Mouse (Mus musculus): ENCODE results near the gene Gsg1l. TPM values are rescaled to one million over a fixed set of nuclear protein-coding genes. Genes with fewer than 3 reads are reported as not detected.

Gsg1l gene
- polyA plus RNA-seq, 1 experiment from 2014 or later, result 1.1 TPM

GRCm38 (mm10) chr7:126076935-126077334, 5.3 kb downstream of the Gsg1l start:
- Histone ChIP-seq H3K4me3 (replicated peaks) (no peak overlapping the region), H3K4me1 (peaks cover 10% of the 10 kb centered on the region), H3K9ac (no peak overlapping the region), H3K9me3 (replicated peaks) (no peaks in the 10 kb centered on the region), H3K4me2 (no peak overlapping the region), H3K36me3 (no peaks in the 10 kb centered on the region), H3K27me3 (peaks cover 30% of the 10 kb centered on the region), H3K27ac (no peak overlapping the region)
- ATAC-seq (replicated peaks; ENCODE audit: low FRiP score), result no peak
- WGBS, result 100% methylated on average over 1 of the region's 1 CpGs

DNA sequence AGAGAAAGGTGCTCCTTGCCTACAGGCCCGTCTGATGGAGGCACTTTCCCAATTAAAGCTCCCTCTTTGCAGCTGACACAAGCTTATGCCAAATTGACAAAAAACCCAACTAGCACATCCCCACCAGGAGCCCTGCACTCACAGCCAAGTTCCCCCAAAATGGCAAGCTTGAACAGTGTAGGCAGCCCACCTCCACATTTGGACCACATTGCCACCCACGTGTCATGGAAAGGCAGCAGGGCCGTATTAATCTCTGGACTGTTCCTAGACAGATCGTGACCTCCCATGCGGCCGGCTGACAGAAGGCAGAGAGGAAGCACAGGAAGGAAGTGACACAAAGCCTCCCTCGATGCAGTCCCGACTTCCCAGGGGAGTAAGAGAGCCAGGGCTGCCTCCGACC, 7.2 kb downstream of the Gsg1l start:
- Histone ChIP-seq H3K4me1 (no peaks in the 10 kb centered on the region), H3K27me3 (peaks cover 12% of the 10 kb centered on the region), H3K4me2 (no peak overlapping the region), H3K4me3 (replicated peaks) (no peak overlapping the region), H3K9ac (no peak overlapping the region), H3K9me3 (replicated peaks) (no peaks in the 10 kb centered on the region), H3K36me3 (no peaks in the 10 kb centered on the region), H3K27ac (no peak overlapping the region)
- no peak for ATAC-seq (replicated peaks; ENCODE audit: low FRiP score)
- 47% methylated on average over 9 of the region's 9 CpGs for WGBS

GRCm38 (mm10) chr7:126070321-126070720, 11.9 kb downstream of the Gsg1l start:
- no peaks in the 10 kb centered on the region for H3K36me3 ChIP-seq
- no peaks in the 10 kb centered on the region; the same call in 1 of the 2 replicates for H3K27me3 ChIP-seq
- ATAC-seq (replicated peaks; ENCODE audit: low FRiP score), result no peak
- H3K9me3 ChIP-seq (replicated peaks), result no peaks in the 10 kb centered on the region
- H3K4me3 ChIP-seq (replicated peaks), result no peak overlapping the region
- no peaks in the 10 kb centered on the region for H3K4me1 ChIP-seq
- 85% methylated on average over 4 of the region's 4 CpGs for WGBS
- H3K4me2 ChIP-seq, result no peak overlapping the region
- H3K9ac ChIP-seq, result no peak overlapping the region
- no peak overlapping the region for H3K27ac ChIP-seq

DNA sequence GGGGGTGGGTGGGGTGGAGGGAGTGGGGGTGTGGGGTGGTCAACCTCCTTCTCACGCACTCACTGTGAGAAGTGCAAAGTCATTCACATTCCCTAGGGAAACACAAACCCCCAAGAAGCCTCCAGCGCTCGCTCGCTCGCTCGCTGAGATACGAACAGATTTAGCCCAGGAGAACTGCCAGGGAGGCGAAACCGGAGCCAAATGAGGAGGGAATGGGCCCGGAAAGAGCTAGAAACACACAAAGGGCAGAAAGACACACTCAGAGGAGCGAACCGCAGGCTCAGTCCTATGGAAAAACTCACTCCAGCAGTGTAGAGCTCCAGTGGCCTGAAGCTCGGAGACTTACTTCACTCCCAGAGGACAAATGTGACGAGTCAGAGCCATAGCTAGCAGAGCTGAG, 15.4 kb downstream of the Gsg1l start:
- Histone ChIP-seq H3K4me1 (no peaks in the 10 kb centered on the region), H3K27ac (no peak overlapping the region), H3K4me3 (replicated peaks) (no peak overlapping the region), H3K36me3 (no peaks in the 10 kb centered on the region), H3K27me3 (no peaks in the 10 kb centered on the region; the same call in 1 of the 2 replicates), H3K9ac (no peak overlapping the region), H3K9me3 (replicated peaks) (no peaks in the 10 kb centered on the region), H3K4me2 (no peak overlapping the region)
- no peak for ATAC-seq (replicated peaks; ENCODE audit: low FRiP score)
- 40% methylated on average over 14 of the region's 14 CpGs for WGBS

DNA sequence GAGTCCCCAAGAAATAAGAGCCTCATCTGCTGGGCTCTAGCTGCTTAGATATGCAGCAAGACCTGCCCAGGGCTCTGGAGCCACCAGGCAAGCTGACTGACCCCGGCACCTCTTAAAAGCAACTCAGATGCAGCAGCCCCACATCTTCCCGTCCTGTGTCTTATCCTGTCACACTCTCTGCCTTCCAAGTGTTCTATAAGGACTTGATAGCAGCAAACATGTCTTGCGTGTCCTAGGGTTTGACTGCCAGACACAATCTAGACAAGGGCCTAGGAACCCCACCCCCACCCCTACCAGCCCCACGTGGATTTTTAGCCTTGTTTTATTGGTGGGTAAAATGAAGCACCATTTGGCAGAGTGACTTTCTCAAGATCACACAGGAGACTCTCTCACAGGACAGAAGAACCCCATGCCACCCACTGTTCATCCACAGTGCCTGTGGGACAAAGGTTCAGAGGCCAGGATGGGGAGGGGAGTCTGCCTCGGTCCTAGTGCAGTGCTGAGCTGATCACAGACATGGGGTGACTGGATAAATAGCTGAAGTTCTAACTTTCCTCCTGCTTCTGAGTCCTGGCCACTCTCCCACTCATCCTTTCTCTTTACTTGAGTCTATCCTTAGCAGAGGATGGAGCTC, 16.9 kb downstream of the Gsg1l start:
- Histone ChIP-seq H3K4me3 (replicated peaks) (no peak overlapping the region), H3K4me2 (no peak overlapping the region), H3K9me3 (replicated peaks) (no peaks in the 10 kb centered on the region), H3K36me3 (no peaks in the 10 kb centered on the region), H3K27ac (no peak overlapping the region), H3K27me3 (peaks cover 5% of the 10 kb centered on the region; the same call in 1 of the 2 replicates), H3K9ac (no peak overlapping the region), H3K4me1 (no peaks in the 10 kb centered on the region)
- no peak for ATAC-seq (replicated peaks; ENCODE audit: low FRiP score)
- WGBS, result 53% methylated on average over 5 of the region's 5 CpGs

- WGBS, result 79% methylated on average over 4 of the region's 4 CpGs
- no peak overlapping the region for H3K9ac ChIP-seq
- peaks cover 10% of the 10 kb centered on the region; the same call in 1 of the 2 replicates for H3K27me3 ChIP-seq
- ATAC-seq (replicated peaks; ENCODE audit: low FRiP score), result no peak
- H3K4me2 ChIP-seq, result no peak overlapping the region
- no peaks in the 10 kb centered on the region for H3K36me3 ChIP-seq
- peaks cover 11% of the 10 kb centered on the region for H3K4me1 ChIP-seq
- no peak overlapping the region for H3K27ac ChIP-seq
- no peaks in the 10 kb centered on the region for H3K9me3 ChIP-seq (replicated peaks)
- H3K4me3 ChIP-seq (replicated peaks), result no peak overlapping the region
Observed at GRCm38 (mm10) chr7:126062228-126062627, 20.0 kb downstream of the Gsg1l start.

DNA sequence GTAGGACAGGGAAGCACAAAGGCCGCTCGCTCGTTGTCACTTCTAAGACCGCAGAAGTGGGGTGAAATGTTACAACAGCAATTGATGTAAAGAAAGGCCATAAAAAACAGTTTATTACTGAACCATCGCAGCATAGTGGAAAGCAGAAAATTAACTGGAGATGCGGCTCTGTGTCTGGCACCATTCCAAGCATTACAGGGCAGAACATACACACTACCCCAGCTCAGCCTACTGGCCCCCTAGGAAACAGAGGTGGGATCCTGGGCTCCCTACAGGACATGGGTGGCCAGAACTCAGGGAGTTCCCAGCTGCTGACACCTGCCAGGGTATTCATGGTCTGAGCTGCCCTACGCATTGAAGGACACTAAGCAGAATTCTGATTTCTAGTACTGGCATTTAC, 23.3 kb downstream of the Gsg1l start:
- peaks cover 12% of the 10 kb centered on the region for H3K4me1 ChIP-seq
- no peaks in the 10 kb centered on the region for H3K9me3 ChIP-seq (replicated peaks)
- H3K9ac ChIP-seq, result no peak overlapping the region
- 34% methylated on average over 7 of the region's 7 CpGs for WGBS
- ATAC-seq (replicated peaks; ENCODE audit: low FRiP score), result peak; percentile 43; the same call in 1 of the 2 replicates
- H3K36me3 ChIP-seq, result no peaks in the 10 kb centered on the region
- H3K27ac ChIP-seq, result no peak overlapping the region
- H3K4me3 ChIP-seq (replicated peaks), result no peak overlapping the region
- H3K4me2 ChIP-seq, result no peak overlapping the region
- H3K27me3 ChIP-seq, result peaks cover 15% of the 10 kb centered on the region; the same call in 1 of the 2 replicates

DNA sequence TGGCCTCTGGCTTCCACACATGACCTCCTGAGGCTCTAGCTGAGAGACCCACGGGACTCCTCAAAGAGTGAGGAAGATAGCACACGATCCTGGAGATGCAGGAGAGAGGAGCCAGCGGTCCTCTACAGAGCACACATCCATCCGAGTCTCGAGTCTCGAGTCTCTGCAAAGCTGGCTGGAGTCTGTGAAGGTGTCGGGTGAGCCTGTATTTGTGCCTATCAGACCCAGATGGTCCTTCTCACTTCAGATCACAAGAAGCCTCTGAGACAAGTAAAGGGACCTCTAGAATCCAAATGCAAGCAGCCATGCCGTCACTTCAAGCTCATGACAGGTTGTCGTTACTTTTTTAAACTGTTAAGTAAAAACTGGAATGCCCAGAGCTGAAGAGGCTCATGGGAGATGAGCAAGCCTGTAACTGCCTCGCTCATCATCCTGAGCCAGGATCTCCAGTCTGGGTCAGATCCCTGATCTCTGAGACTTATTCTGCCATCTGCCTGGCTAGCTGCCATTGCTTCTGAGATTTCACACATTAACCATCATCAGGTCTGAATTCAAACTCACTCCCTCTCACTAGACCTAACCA, 24.8 kb downstream of the Gsg1l start:
- WGBS, result 39% methylated on average over 10 of the region's 10 CpGs
- H3K4me3 ChIP-seq (replicated peaks), result no peak overlapping the region
- no peak overlapping the region for H3K9ac ChIP-seq
- H3K4me1 ChIP-seq, result peaks cover 12% of the 10 kb centered on the region
- peaks cover 15% of the 10 kb centered on the region; the same call in 1 of the 2 replicates for H3K27me3 ChIP-seq
- no peak overlapping the region for H3K27ac ChIP-seq
- H3K9me3 ChIP-seq (replicated peaks), result no peaks in the 10 kb centered on the region
- H3K4me2 ChIP-seq, result no peak overlapping the region
- no peak for ATAC-seq (replicated peaks; ENCODE audit: low FRiP score)
- H3K36me3 ChIP-seq, result no peaks in the 10 kb centered on the region

- no peak for ATAC-seq (replicated peaks; ENCODE audit: low FRiP score)
- Histone ChIP-seq H3K36me3 (no peaks in the 10 kb centered on the region), H3K9ac (no peak overlapping the region), H3K4me3 (replicated peaks) (no peak overlapping the region), H3K4me1 (peaks cover 12% of the 10 kb centered on the region), H3K9me3 (replicated peaks) (no peaks in the 10 kb centered on the region), H3K27me3 (peaks cover 10% of the 10 kb centered on the region; the same call in 1 of the 2 replicates), H3K4me2 (no peak overlapping the region), H3K27ac (no peak overlapping the region)
- WGBS, result 79% methylated on average over 6 of the region's 6 CpGs
Observed at GRCm38 (mm10) chr7:126054574-126054973, 27.6 kb downstream of the Gsg1l start.

- Histone ChIP-seq H3K4me2 (no peak overlapping the region), H3K36me3 (no peaks in the 10 kb centered on the region), H3K4me3 (replicated peaks) (no peak overlapping the region), H3K4me1 (0 out of 2 replicates have a peak, but pooled peaks cover 5% of the 10 kb centered on the region), H3K27ac (no peak overlapping the region), H3K27me3 (peaks cover 10% of the 10 kb centered on the region; the same call in 1 of the 2 replicates), H3K9ac (no peak overlapping the region), H3K9me3 (replicated peaks) (no peaks in the 10 kb centered on the region)
- no peak for ATAC-seq (replicated peaks; ENCODE audit: low FRiP score)
- WGBS, result 84% methylated on average over 7 of the region's 7 CpGs
Observed at GRCm38 (mm10) chr7:126053618-126054017, 28.6 kb downstream of the Gsg1l start.

GRCm38 (mm10) chr7:126051910-126052309, 30.3 kb downstream of the Gsg1l start:
- Histone ChIP-seq H3K4me2 (no peak overlapping the region), H3K27ac (no peak overlapping the region), H3K27me3 (peaks cover 3% of the 10 kb centered on the region; the same call in 1 of the 2 replicates), H3K9ac (no peak overlapping the region), H3K4me1 (no peaks in the 10 kb centered on the region), H3K36me3 (no peaks in the 10 kb centered on the region), H3K9me3 (replicated peaks) (no peaks in the 10 kb centered on the region), H3K4me3 (replicated peaks) (no peak overlapping the region)
- 39% methylated on average over 6 of the region's 6 CpGs for WGBS
- ATAC-seq (replicated peaks; ENCODE audit: low FRiP score), result no peak

DNA sequence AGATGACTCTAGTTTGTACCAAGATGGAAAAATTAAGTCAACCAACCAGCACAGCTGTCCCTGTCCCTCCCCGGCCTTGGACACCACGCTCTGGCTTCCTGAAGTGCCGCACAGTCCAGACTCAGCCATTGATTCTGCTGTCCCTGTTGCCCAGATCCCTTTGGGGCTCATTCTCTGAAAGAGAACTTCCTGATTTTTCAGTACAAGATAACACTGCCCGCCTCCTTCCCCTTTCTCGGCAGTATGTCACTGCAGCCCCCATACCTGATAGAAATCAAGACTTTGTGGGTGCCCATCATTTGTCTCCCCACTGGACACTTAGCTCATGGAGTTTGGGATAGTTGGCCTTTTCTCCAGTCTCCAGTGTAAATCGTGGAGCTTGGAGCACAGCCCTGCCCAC, 37.1 kb downstream of the Gsg1l start:
- Histone ChIP-seq H3K36me3 (no peaks in the 10 kb centered on the region), H3K9me3 (replicated peaks) (no peaks in the 10 kb centered on the region), H3K4me2 (no peak overlapping the region), H3K27me3 (no peaks in the 10 kb centered on the region), H3K4me3 (replicated peaks) (no peak overlapping the region), H3K27ac (no peak overlapping the region), H3K9ac (no peak overlapping the region), H3K4me1 (no peaks in the 10 kb centered on the region)
- 94% methylated on average over 6 of the region's 6 CpGs for WGBS
- ATAC-seq (replicated peaks; ENCODE audit: low FRiP score), result no peak
